Mouse (Mus musculus) small intestine, adult 2 months (tissue): ENCODE results near the gene Vwa5b2.
A peak's percentile ranks its signal among the peaks of the same experiment; 100 is the strongest.

ENCODE experiments used
- CTCF ChIP-seq: fragments of 200-500 bp; IDR thresholded peaks from 2 replicates; pipeline ENCODE4 v1.5.1; 2012; ENCODE audit warnings: low read depth, mild to moderate bottlenecking, control low read depth, inconsistent platforms, low read length, moderate library complexity, mixed read lengths; ENCODE audit not compliant: insufficient replicate concordance, insufficient read length; ENCODE audit errors: extremely low read depth
- POLR2A ChIP-seq: fragments of 200-500 bp; IDR thresholded peaks from 2 replicates; pipeline ENCODE4 v1.6.1; 2012; ENCODE audit warnings: low read depth, mild to moderate bottlenecking, control low read depth, inconsistent platforms, low read length, moderate library complexity

GRCm38 (mm10) chr16:20611357-20612227, 22.3 kb downstream of the Vwa5b2 start, which contains the start of the genes Eef1akmt4, Gm49333 and Alg3:
- TF ChIP-seq POLR2A (peak; percentile 26; the same call in 1 of the 2 replicates), CTCF (no peak)
